Mouse (Mus musculus) liver, postnatal 0 days (tissue): ENCODE results near the gene Tcf7. TPM values are rescaled to one million over a fixed set of nuclear protein-coding genes. Genes with fewer than 3 reads are reported as not detected.

ENCODE experiments used
- ATAC-seq: fragments of 200-750 bp; cut with Nextera tagmentation; 2 replicates; pipeline ENCODE4 v1.8.0; 2017; ENCODE audit warnings: mild to moderate bottlenecking, moderate library complexity
- DNase-seq: peaks from one replicate; pipeline ENCODE4 v3.0.0-alpha.2; 2016
- H3K27ac ChIP-seq: fragments of 300-500 bp; sonication (generic); 2 replicates; pipeline ENCODE4 v1.5.1; 2014; ENCODE audit warnings: antibody characterized with exemption, moderate library complexity, mild to moderate bottlenecking, low read depth
- H3K27me3 ChIP-seq: fragments of 300-500 bp; sonication (generic); 2 replicates; pipeline ENCODE4 v1.6.1; 2014; ENCODE audit warnings: low read length, control low read depth, mixed read lengths; ENCODE audit not compliant: insufficient read depth
- H3K36me3 ChIP-seq: fragments of 300-500 bp; sonication (generic); replicated peaks from 2 replicates; pipeline ENCODE4 v1.6.1; 2014; ENCODE audit warnings: mild to moderate bottlenecking, control low read depth, low read length, moderate library complexity, mixed read lengths; ENCODE audit not compliant: insufficient read depth
- H3K4me1 ChIP-seq: fragments of 300-500 bp; sonication (generic); 2 replicates; pipeline ENCODE4 v1.6.1; 2014; ENCODE audit warnings: antibody characterized with exemption, mild to moderate bottlenecking, control low read depth; ENCODE audit not compliant: insufficient read depth
- H3K4me2 ChIP-seq: fragments of 300-500 bp; sonication (generic); 2 replicates; pipeline ENCODE4 v1.6.1; 2014; ENCODE audit warnings: low read depth, mild to moderate bottlenecking, low read length, moderate library complexity, mixed read lengths
- H3K4me3 ChIP-seq: fragments of 300-500 bp; sonication (generic); 2 replicates; pipeline ENCODE4 v1.5.1; 2014; ENCODE audit warnings: low read depth, low read length
- H3K9ac ChIP-seq: fragments of 300-500 bp; sonication (generic); replicated peaks from 2 replicates; pipeline ENCODE4 v1.6.1; 2014; ENCODE audit warnings: mild to moderate bottlenecking, moderate library complexity
- H3K9me3 ChIP-seq: fragments of 300-500 bp; sonication (generic); 2 replicates; pipeline ENCODE4 v1.6.1; 2016; ENCODE audit warnings: mild to moderate bottlenecking, control low read depth, low read length, mixed read lengths
- CTCF ChIP-seq: sonication (generic); IDR thresholded peaks from 2 replicates; pipeline ENCODE4 v1.5.1; 2016; ENCODE audit warnings: antibody characterized with exemption, low read depth
- EP300 ChIP-seq: IDR thresholded peaks from 2 replicates; pipeline ENCODE4 v1.6.1; 2016; ENCODE audit warnings: antibody characterized with exemption, low read depth, mild to moderate bottlenecking
- WGBS: fragments of 180-500 bp; shearing (Covaris S2); extraction: QIAGEN DNeasy Blood & Tissue Kit; methylation state at CpG from one replicate; pipeline ENCODE4 v1.1.7; 2014; ENCODE audit not compliant: insufficient replicate concordance; 5-methylcytosine and 5-hydroxymethylcytosine counted together
- polyA plus RNA-seq: library from polyadenylated mRNA; unstranded; fragments of >200 nt; fragmentation: Nextera tagmentation; extraction: Ambion mirVana; gene quantifications from 2 replicates; pipeline ENCODE4 v1.2.1, GENCODE M21; 2015

Gene Tcf7
- polyA plus RNA-seq, 1 experiment from 2014 or later, result 1.4 TPM

DNA sequence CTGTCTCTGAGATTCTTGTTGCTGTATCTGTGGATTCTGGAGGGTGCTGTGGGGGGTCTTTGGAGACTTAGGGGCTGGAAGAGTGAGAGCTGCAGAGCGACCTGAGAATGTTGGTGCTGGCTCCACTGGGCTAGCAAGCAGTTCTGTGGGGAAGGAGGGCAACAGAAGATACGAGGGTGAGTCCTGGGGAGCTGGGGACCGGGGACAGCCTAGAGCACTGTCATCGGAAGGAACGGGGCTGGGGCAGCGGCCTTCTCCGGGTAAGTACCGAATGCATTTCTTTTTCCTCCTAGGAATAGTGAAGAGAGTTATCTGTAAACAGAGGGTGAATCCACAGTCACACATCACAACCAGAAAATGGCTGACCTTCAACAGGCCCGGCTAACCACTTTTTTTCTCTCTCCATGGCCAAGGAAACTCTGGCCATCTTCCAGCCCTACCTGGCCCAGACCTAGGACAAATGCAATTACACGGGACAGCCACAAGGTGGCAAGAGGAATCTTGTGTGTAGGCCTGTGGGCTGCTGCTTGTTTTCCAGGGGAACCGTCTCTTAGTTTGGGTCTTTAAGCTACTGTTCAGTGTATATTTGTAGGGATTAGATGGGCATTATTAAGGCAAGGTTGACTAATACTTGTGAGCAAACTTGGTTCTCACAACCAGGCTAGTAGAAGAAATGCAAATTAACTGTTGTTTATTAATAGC is 29.0 kb downstream of the Tcf7 start:
- Histone ChIP-seq H3K4me1 (peaks cover 5% of the 10 kb centered on the region; the same call in 1 of the 2 replicates), H3K27me3 (no peaks in the 10 kb centered on the region), H3K27ac (no peak overlapping the region), H3K9me3 (no peaks in the 10 kb centered on the region), H3K9ac (no peak overlapping the region), H3K36me3 (peaks cover 4% of the 10 kb centered on the region; the same call in 1 of the 2 replicates), H3K4me2 (no peak overlapping the region), H3K4me3 (no peak overlapping the region)
- ATAC-seq, result peak; percentile 52; the same call in 1 of the 2 replicates
- peak; percentile 51 for DNase-seq
- 71% methylated on average over 11 of the region's 11 CpGs for WGBS
- TF ChIP-seq EP300, result no peak
- peak; percentile 92 for TF ChIP-seq CTCF

GRCm38 (mm10) chr11:52252692-52253091 is 30.1 kb downstream of the Tcf7 start:
- TF ChIP-seq EP300 (no peak), CTCF (no peak)
- Histone ChIP-seq H3K9ac (no peak overlapping the region), H3K4me3 (no peak overlapping the region), H3K36me3 (peaks cover 6% of the 10 kb centered on the region; the same call in 1 of the 2 replicates), H3K9me3 (no peaks in the 10 kb centered on the region), H3K4me2 (no peak overlapping the region), H3K27ac (no peak overlapping the region), H3K27me3 (no peaks in the 10 kb centered on the region), H3K4me1 (peaks cover 4% of the 10 kb centered on the region; the same call in 1 of the 2 replicates)
- ATAC-seq, result no peak
- no peak for DNase-seq
- 58% methylated on average over 1 of the region's 1 CpGs for WGBS

GRCm38 (mm10) chr11:52251770-52252169 is 31.0 kb downstream of the Tcf7 start:
- 78% methylated on average over 5 of the region's 5 CpGs for WGBS
- H3K27ac ChIP-seq, result no peak overlapping the region
- H3K9ac ChIP-seq, result no peak overlapping the region
- ATAC-seq (no peak), DNase-seq (no peak)
- H3K9me3 ChIP-seq, result no peaks in the 10 kb centered on the region
- H3K36me3 ChIP-seq, result peaks cover 11% of the 10 kb centered on the region; the same call in 1 of the 2 replicates
- H3K4me3 ChIP-seq, result no peak overlapping the region
- TF ChIP-seq CTCF (no peak), EP300 (no peak)
- H3K4me1 ChIP-seq, result peaks cover 2% of the 10 kb centered on the region; the same call in 1 of the 2 replicates
- H3K4me2 ChIP-seq, result no peak overlapping the region
- no peaks in the 10 kb centered on the region for H3K27me3 ChIP-seq

DNA sequence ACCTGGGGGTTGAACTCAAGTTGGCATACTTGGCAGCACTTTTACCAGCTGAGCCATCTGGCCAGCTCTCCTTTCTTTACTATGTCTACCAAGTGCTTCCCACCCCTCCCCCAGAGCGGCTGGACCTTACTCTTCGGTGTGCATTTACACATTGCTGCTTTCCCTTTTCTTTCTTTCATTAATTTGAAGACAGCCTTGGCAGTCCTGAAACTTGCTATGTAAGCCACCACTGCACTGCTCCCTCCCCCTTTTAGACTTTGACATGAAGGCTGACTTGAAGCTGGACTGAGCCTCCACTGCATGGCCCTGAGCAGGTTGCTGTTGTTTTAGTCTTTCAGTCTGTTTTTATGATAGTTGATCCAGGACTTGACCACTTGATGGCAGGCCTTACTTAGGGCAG is 33.4 kb downstream of the Tcf7 start:
- DNase-seq (no peak), ATAC-seq (no peak)
- TF ChIP-seq CTCF (0 out of 2 replicates have a peak, but pooled peaks have one; percentile 10), EP300 (no peak)
- peaks cover 22% of the 10 kb centered on the region; the same call in 1 of the 2 replicates for H3K36me3 ChIP-seq
- WGBS, result 94% methylated on average over 2 of the region's 2 CpGs
- peaks cover 2% of the 10 kb centered on the region; the same call in 1 of the 2 replicates for H3K4me1 ChIP-seq
- no peak overlapping the region for H3K4me2 ChIP-seq
- H3K27ac ChIP-seq, result no peak overlapping the region
- H3K27me3 ChIP-seq, result no peaks in the 10 kb centered on the region
- no peak overlapping the region for H3K9ac ChIP-seq
- no peak overlapping the region for H3K4me3 ChIP-seq
- H3K9me3 ChIP-seq, result no peaks in the 10 kb centered on the region

DNA sequence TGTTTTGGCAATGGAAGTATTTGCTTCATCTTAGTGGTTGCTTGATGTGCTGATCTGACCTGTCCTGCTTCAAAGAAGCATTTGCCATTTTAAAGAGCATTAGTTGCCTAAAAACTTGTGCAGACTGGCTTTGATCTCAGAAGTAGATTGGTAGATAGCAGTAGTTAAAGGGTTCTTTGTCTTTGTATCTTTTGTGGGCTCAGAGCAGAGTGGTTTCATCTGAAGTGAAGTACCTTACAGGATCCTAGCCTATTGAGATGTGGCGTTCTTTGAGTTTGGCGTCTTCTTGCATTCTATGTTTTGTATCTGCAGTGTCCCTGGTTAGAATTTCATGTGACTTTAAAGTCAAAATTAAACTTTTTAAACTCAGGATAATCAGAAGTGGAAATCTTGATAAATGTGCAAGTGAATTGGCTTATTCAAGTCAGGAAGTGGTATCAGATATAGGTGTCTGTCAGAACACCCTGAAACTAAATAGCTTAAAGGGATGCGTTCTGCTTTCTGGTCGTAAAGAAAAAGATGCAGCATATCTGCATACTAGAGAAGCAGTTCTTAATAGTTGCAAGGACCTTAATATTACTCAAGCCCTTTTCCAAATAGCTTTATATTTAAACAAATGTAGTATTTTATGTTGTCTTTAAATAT is 41.8 kb downstream of the Tcf7 start:
- H3K27me3 ChIP-seq, result no peaks in the 10 kb centered on the region
- 87% methylated on average over 4 of the region's 4 CpGs for WGBS
- no peak overlapping the region for H3K9ac ChIP-seq
- TF ChIP-seq EP300 (no peak), CTCF (no peak)
- H3K4me2 ChIP-seq, result no peak overlapping the region
- H3K36me3 ChIP-seq, result peaks cover 53% of the 10 kb centered on the region
- no peaks in the 10 kb centered on the region for H3K9me3 ChIP-seq
- no peak overlapping the region for H3K27ac ChIP-seq
- no peaks in the 10 kb centered on the region for H3K4me1 ChIP-seq
- no peak overlapping the region for H3K4me3 ChIP-seq
- ATAC-seq (no peak), DNase-seq (no peak)

DNA sequence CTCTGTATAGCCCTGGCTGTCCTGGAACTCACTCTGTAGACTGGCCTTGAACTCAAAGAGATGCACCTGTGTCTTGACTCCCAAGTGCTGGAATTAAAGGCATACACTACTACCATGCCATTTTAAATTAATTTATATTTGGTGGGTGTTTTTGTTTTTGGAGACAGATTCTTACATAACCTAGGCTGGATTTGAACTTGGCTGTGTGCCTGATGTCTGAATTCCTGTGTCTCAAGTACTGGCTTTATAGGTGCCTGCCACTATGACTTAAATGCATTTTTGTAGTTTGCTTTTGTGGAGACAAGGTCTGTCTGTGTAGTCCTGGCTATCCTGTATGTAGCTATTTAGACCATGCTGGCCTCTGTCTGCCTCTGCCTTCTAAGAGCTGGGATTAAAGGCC is 48.3 kb downstream of the Tcf7 start:
- no peak for TF ChIP-seq CTCF
- TF ChIP-seq EP300, result no peak
- Histone ChIP-seq H3K9ac (no peak overlapping the region), H3K9me3 (no peaks in the 10 kb centered on the region), H3K4me1 (peaks cover 21% of the 10 kb centered on the region), H3K4me3 (no peak overlapping the region), H3K27me3 (no peaks in the 10 kb centered on the region), H3K27ac (peak overlapping the region; percentile 24; the same call in 1 of the 2 replicates), H3K36me3 (peaks cover 19% of the 10 kb centered on the region), H3K4me2 (peak overlapping the region; percentile 15; the same call in 1 of the 2 replicates)
- no peak for DNase-seq
- ATAC-seq, result no peak
